Comparison of ENCODE assay signal across 21 mouse cellular contexts in genomic region chr1:21919276-21919675, GRCm38 (mm10). TPM values are rescaled to one million over a fixed set of nuclear protein-coding genes. Genes with fewer than 3 reads are reported as not detected.
DNase-seq lines count a peak whose midpoint lies in the region; ATAC-seq lines count a peak whose summit lies in the region.
"Had no signal": no experiment of that assay in that cellular context is flagged by ENCODE, and none has a peak within 500 bp of the region (broad histone marks: within the 10 kb centered on the region; RNA-seq: fewer than 3 reads in every experiment).

No protein-coding gene starts in this region.

- H3K4me1 ChIP-seq in hindbrain, embryonic 11.5 days (replicated peaks; ENCODE audit: control insufficient read depth, insufficient read depth, low read length) = no peaks in the 10 kb centered on the region
- no peaks in the 10 kb centered on the region for H3K4me1 ChIP-seq in hindbrain, embryonic 10.5 days (replicated peaks)
- no peaks in the 10 kb centered on the region for H3K4me1 ChIP-seq in neural tube, embryonic 11.5 days (ENCODE audit: control insufficient read depth, insufficient read depth, low read length)
- H3K4me1 ChIP-seq in midbrain, embryonic 13.5 days (replicated peaks) = peaks cover 4% of the 10 kb centered on the region; the same call in 1 of the 2 replicates
- H3K4me1 ChIP-seq: liver, embryonic 12.5 days; lung, embryonic 15.5 days had no signal

- H3K9ac ChIP-seq in hindbrain, embryonic 11.5 days (ENCODE audit: low read depth, low read length) = no peak overlapping the region
- H3K9ac ChIP-seq in neural tube, embryonic 11.5 days (ENCODE audit: low read length) = no peak overlapping the region
- H3K9ac ChIP-seq in midbrain, embryonic 13.5 days (replicated peaks) = no peak overlapping the region
- H3K9ac ChIP-seq: liver, embryonic 12.5 days; lung, embryonic 15.5 days had no signal

- no peak overlapping the region for H3K4me3 ChIP-seq in hindbrain, embryonic 11.5 days (ENCODE audit: low read depth, low read length)
- no peak overlapping the region for H3K4me3 ChIP-seq in hindbrain, embryonic 10.5 days
- no peak overlapping the region for H3K4me3 ChIP-seq in neural tube, embryonic 11.5 days (ENCODE audit: low read depth, low read length)
- no peak overlapping the region for H3K4me3 ChIP-seq in midbrain, embryonic 13.5 days (replicated peaks)
- H3K4me3 ChIP-seq: erythroblast, embryonic 14.5 days; liver, embryonic 12.5 days; lung, embryonic 15.5 days; myocyte had no signal

- DNase-seq in hindbrain, embryonic 11.5 days (ENCODE audit: low spot score) = no peak
- no peak for DNase-seq in hindbrain, embryonic 10.5 days (ENCODE audit: low spot score)
- DNase-seq in neural tube, embryonic 11.5 days (ENCODE audit: low spot score) = peak; percentile 9
- no peak for DNase-seq in neural tube, embryonic 10.5 days (ENCODE audit: extremely low spot score, low spot score)
- peak; percentile 10 for DNase-seq in yolk sac, embryonic 10.5 days (ENCODE audit: low spot score)
- no peak for DNase-seq in layer of hippocampus, adult 9-11 months
- DNase-seq in layer of hippocampus, postnatal 10 days (ENCODE audit: low spot score in 2 of 2) = no peak
- DNase-seq: cerebellum, postnatal 14 days; gastrocnemius, postnatal 10 days; heart, adult 18-20 months; kidney, postnatal 36 days; left cerebral cortex, postnatal 4 days; thymus, postnatal 25 days had no signal

- no peaks in the 10 kb centered on the region for H3K27me3 ChIP-seq in hindbrain, embryonic 11.5 days (ENCODE audit: control insufficient read depth, insufficient read depth, low read length)
- H3K27me3 ChIP-seq in hindbrain, embryonic 10.5 days (ENCODE audit: insufficient read depth, poor library complexity, severe bottlenecking) = no peaks in the 10 kb centered on the region
- H3K27me3 ChIP-seq in neural tube, embryonic 11.5 days (ENCODE audit: control insufficient read depth, insufficient read depth, low read length) = no peaks in the 10 kb centered on the region
- H3K27me3 ChIP-seq in midbrain, embryonic 13.5 days = no peaks in the 10 kb centered on the region
- H3K27me3 ChIP-seq: liver, embryonic 12.5 days; lung, embryonic 15.5 days had no signal

- H3K9me3 ChIP-seq in hindbrain, embryonic 11.5 days (ENCODE audit: control insufficient read depth, low read length) = no peaks in the 10 kb centered on the region
- H3K9me3 ChIP-seq in hindbrain, embryonic 10.5 days = no peaks in the 10 kb centered on the region
- H3K9me3 ChIP-seq in neural tube, embryonic 11.5 days (ENCODE audit: control insufficient read depth, low read length) = no peaks in the 10 kb centered on the region
- H3K9me3 ChIP-seq in midbrain, embryonic 13.5 days = no peaks in the 10 kb centered on the region
- H3K9me3 ChIP-seq: liver, embryonic 12.5 days; lung, embryonic 15.5 days had no signal

- 0 out of 2 replicates have a peak, but pooled peaks have one; percentile 30 for ATAC-seq in hindbrain, embryonic 11.5 days (ENCODE audit: low FRiP score)
- ATAC-seq in neural tube, embryonic 11.5 days (ENCODE audit: insufficient read depth, low FRiP score, low TSS enrichment) = no peak
- ATAC-seq in midbrain, embryonic 13.5 days = 0 out of 2 replicates have a peak, but pooled peaks have one; percentile 43
- ATAC-seq: forebrain, embryonic 16.5 days; hindbrain, embryonic 16.5 days; intestine, postnatal 0 days; liver, embryonic 12.5 days had no signal

- no peak overlapping the region for H3K4me2 ChIP-seq in hindbrain, embryonic 11.5 days (replicated peaks; ENCODE audit: low read depth, low read length)
- no peak overlapping the region for H3K4me2 ChIP-seq in neural tube, embryonic 11.5 days (ENCODE audit: low read depth)
- no peak overlapping the region for H3K4me2 ChIP-seq in midbrain, embryonic 13.5 days (replicated peaks)
- H3K4me2 ChIP-seq: liver, embryonic 12.5 days; lung, embryonic 15.5 days had no signal

- no peaks in the 10 kb centered on the region for H3K36me3 ChIP-seq in hindbrain, embryonic 11.5 days (ENCODE audit: control insufficient read depth, insufficient read depth, low read length)
- no peaks in the 10 kb centered on the region for H3K36me3 ChIP-seq in hindbrain, embryonic 10.5 days
- no peaks in the 10 kb centered on the region for H3K36me3 ChIP-seq in neural tube, embryonic 11.5 days (ENCODE audit: control insufficient read depth, insufficient read depth, low read length)
- H3K36me3 ChIP-seq in midbrain, embryonic 13.5 days = no peaks in the 10 kb centered on the region
- H3K36me3 ChIP-seq: liver, embryonic 12.5 days; lung, embryonic 15.5 days had no signal

- 73% methylated on average over 6 of the region's 6 CpGs for WGBS in hindbrain, embryonic 11.5 days
- WGBS in hindbrain, embryonic 10.5 days = 78% methylated on average over 6 of the region's 6 CpGs
- 63% methylated on average over 6 of the region's 6 CpGs for WGBS in neural tube, embryonic 11.5 days
- WGBS in midbrain, embryonic 13.5 days = 33% methylated on average over 6 of the region's 6 CpGs

- H3K27ac ChIP-seq in hindbrain, embryonic 11.5 days (ENCODE audit: low read depth, low read length) = no peak overlapping the region
- no peak overlapping the region for H3K27ac ChIP-seq in hindbrain, embryonic 10.5 days
- no peak overlapping the region for H3K27ac ChIP-seq in neural tube, embryonic 11.5 days (ENCODE audit: low read depth, low read length)
- H3K27ac ChIP-seq in midbrain, embryonic 13.5 days = no peak overlapping the region
- H3K27ac ChIP-seq: liver, embryonic 12.5 days; lung, embryonic 15.5 days had no signal

RNA-seq across cellular contexts. Expression of gene Kcnq5, which starts 42.5 kb away (rescaled TPM):
- polyA plus RNA-seq in hindbrain, embryonic 11.5 days (2014; fragmentation: Nextera tagmentation; extraction: Ambion mirVana) = 1.2 and 1.3 TPM in 2 replicates
- 0.72 and 0.85 TPM in 2 replicates for polyA plus RNA-seq in hindbrain, embryonic 10.5 days (2016; fragmentation: Nextera tagmentation; extraction: Ambion mirVana)
- polyA plus RNA-seq in neural tube, embryonic 11.5 days (2014; fragmentation: Nextera tagmentation; extraction: Ambion mirVana) = 0.93 and 1.0 TPM in 2 replicates
- 0.68 and 1.0 TPM in 2 replicates for polyA plus RNA-seq in midbrain, embryonic 13.5 days (2015; fragmentation: Nextera tagmentation; extraction: Ambion mirVana)
- total RNA-seq in layer of hippocampus, postnatal 10 days (2021) = 10 to 100 TPM; 61.8 to 65.3 TPM
- polyA plus RNA-seq: erythroblast, embryonic 14.5 days; myocyte had no signal

Comparison
In these comparisons a context has a peak if more than half of its experiments do, and no peak if none do; other contexts are left out.
1. DNase-seq: peak in neural tube, embryonic 11.5 days (single experiment) and yolk sac, embryonic 10.5 days (single experiment); none in hindbrain, embryonic 11.5 days (single experiment), hindbrain, embryonic 10.5 days (single experiment), neural tube, embryonic 10.5 days (single experiment), layer of hippocampus, adult 9-11 months (single experiment) and layer of hippocampus, postnatal 10 days (0 of 2).